Mouse (Mus musculus) heart, postnatal 10 days (tissue): ENCODE data around the gene Alg1. TPM values are rescaled to one million over a fixed set of nuclear protein-coding genes. Genes with fewer than 3 reads are reported as not detected.
"Not testable (repeated sequence)": the region's sequence is repeated elsewhere in the genome, so short reads cannot be mapped to it uniquely, and the experiment has no call there.

Experiments used
- DNase-seq, 2 experiments: peaks; one replicate each; pipeline ENCODE4 v3.0.0; 2021
- intact Hi-C: fragments of 180-260 bp; cut with DNase I; formaldehyde crosslinking; loops from one replicate; pipeline ENCODE4 v1.15.1; 2025
- total RNA-seq, 2 experiments: library from RNA; stranded (reverse); gene quantifications; 2 replicates each; pipeline ENCODE4 v1.2.3; 2021

Gene Alg1
- total RNA-seq, result 10 to 100 TPM; 16.3 to 17.8 TPM

- peak; percentile 95 for DNase-seq
- intact Hi-C loops, result loop anchor here (2.0 kb wide), 1 partner anchor 21 kb away; the partner anchor contains the start of gene Eef2kmt
Observed at GRCm38 (mm10) chr16:5233418-5234313, at the start of gene Alg1. TSS of gene Alg1 (plus strand) at chr16:5233621.

DNA sequence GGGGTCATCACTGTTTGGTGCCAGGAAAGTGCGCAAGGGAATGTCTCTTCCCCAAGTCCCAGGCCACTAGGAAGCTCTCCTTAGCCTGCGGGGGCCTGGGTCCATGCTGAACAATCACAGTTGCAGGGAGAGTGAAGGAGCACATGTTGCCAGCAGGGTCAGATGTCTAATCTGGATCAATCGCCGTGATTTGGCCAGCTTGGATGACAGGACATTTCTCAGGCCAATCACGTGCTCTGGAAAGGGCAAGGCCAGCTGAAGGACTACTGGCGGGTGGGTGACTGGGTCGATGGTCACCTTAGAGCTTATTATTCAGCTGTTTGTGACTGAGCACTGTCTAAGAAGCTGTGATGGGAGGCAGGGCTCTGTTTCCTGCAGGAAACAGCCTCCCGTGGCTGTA lies 49.3 kb upstream of the Alg1 start:
- no peak for DNase-seq
- intact Hi-C loops, result no loop called here

DNA sequence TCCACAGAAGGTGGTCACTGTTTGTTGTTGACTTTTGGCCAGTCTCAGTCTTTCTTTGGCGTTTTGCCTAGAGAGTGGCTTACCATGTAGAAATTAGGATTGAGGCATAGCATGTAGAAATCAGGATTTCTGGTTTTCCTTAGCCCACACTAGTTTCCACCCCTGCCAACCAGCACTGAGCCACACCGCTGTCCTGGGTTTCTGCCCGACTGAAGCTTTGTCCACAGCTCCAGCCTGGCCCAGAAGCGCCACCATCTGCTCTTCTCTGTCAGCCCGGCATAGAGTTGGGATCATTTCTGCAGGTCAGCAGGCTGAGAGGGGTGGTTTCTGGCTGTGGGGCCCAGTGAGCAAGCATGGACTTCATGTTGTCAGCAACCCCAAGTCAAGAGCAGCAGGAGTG lies 48.5 kb upstream of the Alg1 start:
- no peak for DNase-seq
- intact Hi-C loops, result no loop called here

DNA sequence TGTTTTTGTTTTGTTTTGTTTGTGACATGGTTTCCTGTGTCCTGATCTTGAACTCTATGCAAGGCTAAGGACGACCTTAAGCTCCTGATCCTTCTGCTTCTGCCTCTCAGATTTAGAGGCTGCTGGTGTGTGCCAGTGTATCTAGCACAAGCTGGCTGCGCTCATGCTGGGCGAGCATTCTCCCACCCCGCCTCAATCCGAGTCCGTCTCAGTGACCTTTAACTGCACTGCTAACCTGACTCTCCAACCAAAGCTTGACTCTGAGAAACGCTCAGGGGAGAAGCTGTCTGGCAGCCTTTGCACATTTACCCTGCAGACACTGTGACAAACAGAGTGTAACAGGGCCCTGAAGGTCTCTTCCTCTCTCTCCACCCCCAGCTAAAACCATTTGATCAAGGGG lies 47.7 kb upstream of the Alg1 start:
- DNase-seq, result peak in 1 of 2 experiments; percentile 19
- intact Hi-C loops, result no loop called here

DNA sequence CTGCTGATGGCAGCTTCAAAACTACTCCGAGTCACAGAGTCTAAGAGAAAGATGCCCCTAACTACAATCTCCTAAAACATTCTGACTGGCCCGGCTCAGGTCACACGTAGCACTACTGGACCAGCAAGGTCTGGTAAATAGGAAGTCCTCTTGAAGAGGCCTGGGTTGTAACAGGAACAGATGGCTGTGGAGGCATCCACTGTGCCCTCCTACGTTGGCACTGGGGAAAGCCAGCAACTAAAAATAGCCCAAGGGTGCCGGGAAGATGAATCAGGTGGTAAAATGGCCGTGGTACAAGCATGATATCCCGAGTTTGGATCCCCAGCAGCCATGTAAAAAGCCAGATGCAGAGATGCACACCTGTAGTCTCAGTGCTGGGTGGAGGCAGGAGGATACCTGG lies 47.2 kb upstream of the Alg1 start:
- intact Hi-C loops, result no loop called here
- DNase-seq, result peak; percentile 57 to 65

DNA sequence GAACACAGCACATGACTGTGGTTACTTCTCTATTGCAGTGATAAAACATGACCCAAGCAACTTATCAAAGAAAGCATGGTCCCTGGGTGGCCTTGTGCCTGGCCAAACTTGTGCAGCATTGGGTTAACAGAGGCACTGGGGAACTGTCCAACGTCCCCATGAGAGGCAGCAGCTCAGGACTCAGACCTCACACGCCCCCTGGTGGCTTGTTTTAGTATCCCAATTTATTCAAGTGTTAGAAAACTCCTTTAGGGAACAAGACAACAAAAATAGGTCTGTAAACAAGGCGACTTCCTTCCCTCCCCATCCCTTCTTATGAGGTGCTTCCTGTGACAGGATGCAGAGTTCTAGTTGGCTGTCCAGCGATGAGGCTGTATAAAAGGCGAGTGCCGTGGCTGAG lies 38.3 kb upstream of the Alg1 start:
- intact Hi-C loops, result loop anchor here (2.0 kb wide), 1 partner anchor 48 kb away; the partner anchor contains the start of gene Sec14l5

GRCm38 (mm10) chr16:5202681-5203080 lies 30.7 kb upstream of the Alg1 start:
- peak; percentile 65 to 77 for DNase-seq
- intact Hi-C loops, result loop anchor here (1.0 to 5.0 kb wide), 4 partner anchors 42 to 265 kb away; partner anchors contain the start of gene Eef2kmt

More for the DNA sequence above, 38.3 kb upstream of the Alg1 start:
- peak; percentile 74 to 85 for DNase-seq

- intact Hi-C loops, result loop anchor here (2.0 to 5.0 kb wide), 3 partner anchors 52 to 264 kb away; partner anchors contain the start of gene Eef2kmt
- DNase-seq, result peak; percentile 25 to 32
Observed at GRCm38 (mm10) chr16:5203200-5203599, 30.2 kb upstream of the Alg1 start.

DNA sequence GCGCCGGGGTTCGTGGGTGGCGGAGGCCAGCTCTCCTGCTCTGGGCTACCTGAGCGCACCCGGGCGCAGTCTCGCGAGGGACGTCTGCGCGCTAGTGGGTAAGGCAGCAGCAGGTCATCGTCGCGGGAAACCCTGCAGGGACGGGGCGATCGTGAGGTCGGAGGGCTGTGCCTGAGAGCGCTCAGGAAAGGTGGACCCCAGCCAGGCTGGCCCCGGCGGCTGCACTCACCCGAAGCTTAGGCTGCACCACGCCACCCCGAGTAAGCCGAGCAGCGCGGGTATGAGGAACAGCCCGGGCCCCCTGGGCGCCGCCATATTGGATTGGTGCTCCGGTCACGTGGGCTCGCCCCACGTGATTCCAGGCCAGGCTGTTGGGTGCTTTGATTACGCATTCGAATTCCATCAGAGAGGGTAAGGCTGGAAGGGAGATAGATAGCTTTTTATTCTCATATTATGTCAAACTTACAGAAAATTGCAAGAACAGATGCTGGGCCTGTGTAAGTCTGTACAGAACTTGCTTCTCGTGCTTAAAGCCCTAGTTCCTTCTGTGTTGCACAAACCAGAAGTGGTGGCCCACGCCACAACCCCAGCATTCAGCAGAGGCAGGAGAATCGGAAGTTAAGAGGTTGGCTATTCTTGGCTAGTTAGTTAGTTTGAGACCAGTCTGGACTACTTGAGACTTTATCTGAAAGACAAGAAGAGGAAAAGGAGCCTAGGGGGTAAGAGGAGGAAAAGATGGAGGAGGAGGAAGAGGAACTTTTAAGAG lies 29.6 kb upstream of the Alg1 start, which contains the start of gene Nagpa:
TSS of gene Nagpa (minus strand) at position 345 of the 766 bp plus-strand sequence.
- peak; percentile 80 to 88 for DNase-seq
- intact Hi-C loops, result loop anchor here (2.0 to 5.0 kb wide), 3 partner anchors 51 to 263 kb away; partner anchors contain the start of gene Eef2kmt

GRCm38 (mm10) chr16:5205431-5205970 lies 27.9 kb upstream of the Alg1 start:
- intact Hi-C loops, result no loop called here

GRCm38 (mm10) chr16:5206051-5206450 lies 27.4 kb upstream of the Alg1 start:
- intact Hi-C loops, result no loop called here
- DNase-seq, result no peak

More at GRCm38 (mm10) chr16:5205431-5205970, 27.9 kb upstream of the Alg1 start:
- no peak for DNase-seq

- intact Hi-C loops, result no loop called here
- DNase-seq, result no peak
Observed at GRCm38 (mm10) chr16:5210365-5210764, 23.1 kb upstream of the Alg1 start.

DNA sequence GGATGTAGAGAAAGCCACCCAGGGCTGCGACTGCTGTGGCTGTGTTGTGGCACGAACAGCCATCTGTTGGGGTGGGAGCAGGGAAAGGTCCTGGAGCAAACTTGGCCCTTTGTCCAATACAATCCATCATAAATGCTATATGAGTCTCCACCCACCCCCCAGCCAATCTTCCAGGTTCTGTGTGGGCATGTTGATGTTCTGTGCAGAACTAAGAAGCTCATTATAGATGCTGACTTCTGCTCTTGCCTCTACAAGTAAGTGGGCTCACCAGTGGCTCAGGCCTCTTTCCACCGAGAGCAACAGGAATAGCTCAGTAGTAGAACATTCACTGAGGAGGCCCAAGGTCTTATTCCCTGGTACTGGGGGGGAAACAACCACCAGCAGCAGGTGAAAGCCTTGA lies 21.3 kb upstream of the Alg1 start:
- DNase-seq, result no peak
- intact Hi-C loops, result no loop called here

DNA sequence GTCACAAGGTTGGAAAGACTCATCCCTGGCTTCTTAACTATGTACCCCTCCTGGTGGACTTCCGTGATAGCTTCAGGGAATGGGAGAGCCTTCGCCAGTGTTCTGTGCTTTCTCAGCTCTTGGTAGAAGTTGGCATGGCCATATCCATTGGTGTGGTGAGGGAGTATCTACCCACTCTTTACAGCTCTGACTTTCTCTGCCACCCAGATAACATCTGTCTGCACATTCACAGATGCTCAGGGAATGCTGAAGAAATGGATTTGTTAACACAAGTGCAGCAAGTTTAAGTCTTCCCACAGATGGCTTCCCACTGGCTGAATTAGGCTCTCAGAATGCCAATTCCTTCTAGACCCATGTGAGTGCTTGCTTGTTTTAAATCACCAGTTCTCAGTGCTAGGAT lies 19.3 kb upstream of the Alg1 start:
- no peak for DNase-seq
- intact Hi-C loops, result no loop called here

DNA sequence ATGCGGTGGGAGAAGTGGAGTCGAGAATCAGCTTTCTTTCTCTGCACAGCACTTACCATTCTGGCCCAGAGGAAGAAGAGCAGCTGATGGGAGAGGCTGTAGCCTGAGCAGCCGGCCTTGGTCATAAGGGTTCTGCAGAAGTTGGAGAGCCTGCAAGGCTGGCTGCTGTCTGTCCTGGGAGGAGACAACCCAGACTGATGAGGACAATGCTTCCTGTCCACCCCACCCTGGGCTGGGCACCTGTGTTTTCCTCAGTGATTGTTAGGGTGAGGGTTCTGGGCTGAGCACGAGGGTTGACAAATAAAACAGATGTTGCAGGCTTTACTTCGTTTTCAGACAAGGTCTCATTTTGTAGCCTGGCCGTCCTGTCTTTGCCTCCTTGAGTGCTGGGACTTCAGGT lies 16.7 kb upstream of the Alg1 start:
- peak in 1 of 2 experiments; percentile 18 for DNase-seq
- intact Hi-C loops, result no loop called here

DNA sequence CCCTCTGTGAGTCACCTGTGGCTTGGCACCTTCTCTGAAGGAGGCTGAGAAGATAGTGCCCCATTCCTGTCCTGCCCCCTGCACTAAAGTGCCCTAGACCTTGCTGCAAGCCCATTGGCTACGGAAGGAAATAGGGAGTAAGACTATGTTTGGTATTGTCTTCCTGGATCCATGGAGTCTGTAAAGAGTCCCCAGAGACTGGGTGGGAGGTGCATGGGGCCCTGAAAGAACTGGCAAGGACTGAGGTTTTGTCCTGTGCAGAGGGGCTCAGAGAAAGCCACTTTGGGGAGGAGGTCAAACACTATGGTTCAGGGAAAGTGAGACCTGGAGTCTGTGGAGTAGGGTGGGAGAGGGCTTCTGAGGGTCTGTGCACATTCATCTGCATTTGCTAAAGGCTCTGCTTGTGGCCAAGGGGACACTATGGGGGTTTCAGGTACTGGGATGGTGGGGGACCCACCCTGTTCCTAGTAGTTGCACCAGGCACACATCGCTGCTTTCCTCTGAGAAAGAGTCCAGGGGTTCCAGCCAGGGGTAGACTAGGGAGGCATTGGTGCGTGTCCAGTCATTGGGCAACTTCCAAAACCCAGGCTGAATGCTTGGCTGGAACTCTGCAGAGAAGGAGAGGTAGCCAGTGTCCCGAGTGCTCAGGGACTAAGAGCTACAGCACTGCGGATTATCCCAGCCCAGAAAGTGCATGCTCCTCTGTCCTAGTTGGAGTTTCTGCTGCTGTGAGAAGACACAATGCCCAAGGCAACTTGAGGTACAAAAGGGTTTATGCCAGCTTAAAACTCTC lies 15.9 kb upstream of the Alg1 start:
- intact Hi-C loops, result no loop called here
- no peak for DNase-seq

- peak in 1 of 2 experiments; percentile 16 for DNase-seq
- intact Hi-C loops, result no loop called here
Observed at GRCm38 (mm10) chr16:5221403-5221802, 12.0 kb upstream of the Alg1 start.

DNA sequence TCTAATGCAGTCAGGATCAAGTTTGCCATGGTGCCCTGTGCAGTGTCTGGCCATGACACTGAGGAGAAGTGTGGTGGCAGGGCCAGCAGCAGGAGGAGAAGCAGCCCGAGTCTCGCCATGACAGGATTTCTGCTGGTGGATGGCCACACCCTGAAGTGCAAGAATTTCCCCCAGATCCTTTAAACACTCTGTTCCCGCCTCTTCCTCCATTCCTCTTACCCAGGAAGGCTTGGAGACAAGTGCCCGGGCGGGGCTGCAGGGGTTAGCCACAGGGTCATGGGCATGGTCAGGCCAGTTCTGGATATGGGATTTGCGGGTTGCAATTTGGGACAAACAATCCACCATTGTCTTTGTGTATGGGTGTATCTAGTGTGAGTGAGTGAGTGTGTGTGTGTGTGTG lies 11.3 kb upstream of the Alg1 start, which contains the start of gene AU021092:
TSS of gene AU021092 (minus strand) at position 160 of the 400 bp plus-strand sequence.
- intact Hi-C loops, result no loop called here

GRCm38 (mm10) chr16:5226534-5226933 lies 6.9 kb upstream of the Alg1 start:
- intact Hi-C loops, result not testable (repeated sequence)
- DNase-seq, result peak; percentile 47 to 48

More for the DNA sequence above, 11.3 kb upstream of the Alg1 start, which contains the start of gene AU021092:
- DNase-seq, result no peak

- intact Hi-C loops, DNase-seq: not testable (repeated sequence)
Observed at GRCm38 (mm10) chr16:5227501-5227900, 5.9 kb upstream of the Alg1 start.
